23 mouse cellular contexts compared by ENCODE assay signal in genomic region chr14:108403466-108403865, GRCm38 (mm10).
A peak's percentile ranks its signal among the peaks of the same experiment; 100 is the strongest.
DNase-seq lines count a peak whose midpoint lies in the region; ATAC-seq and TF ChIP-seq lines count a peak whose summit lies in the region.
"Had no signal": no experiment of that assay in that cellular context is flagged by ENCODE, and none has a peak within 500 bp of the region (broad histone marks: within the 10 kb centered on the region; RNA-seq: fewer than 3 reads in every experiment).

No protein-coding gene starts in this region.

- H3K9ac ChIP-seq in forebrain, embryonic 13.5 days = no peak overlapping the region
- no peak overlapping the region for H3K9ac ChIP-seq in forebrain, embryonic 12.5 days
- H3K9ac ChIP-seq in forebrain, embryonic 15.5 days (replicated peaks) = no peak overlapping the region
- H3K9ac ChIP-seq in forebrain, embryonic 11.5 days (ENCODE audit: low read length) = no peak overlapping the region
- H3K9ac ChIP-seq in forebrain, postnatal 0 days = no peak overlapping the region
- H3K9ac ChIP-seq: embryonic facial prominence, embryonic 12.5 days had no signal

- H3K27ac ChIP-seq in forebrain, embryonic 13.5 days = no peak overlapping the region
- H3K27ac ChIP-seq in forebrain, embryonic 12.5 days = no peak overlapping the region
- H3K27ac ChIP-seq in forebrain, embryonic 15.5 days (replicated peaks) = no peak overlapping the region
- no peak overlapping the region for H3K27ac ChIP-seq in forebrain, embryonic 11.5 days (ENCODE audit: low read depth, low read length)
- no peak overlapping the region for H3K27ac ChIP-seq in forebrain, postnatal 0 days (ENCODE audit: low read depth, low read length)
- H3K27ac ChIP-seq: embryonic facial prominence, embryonic 10.5 days; embryonic facial prominence, embryonic 12.5 days had no signal

- H3K4me1 ChIP-seq in forebrain, embryonic 13.5 days = no peaks in the 10 kb centered on the region
- H3K4me1 ChIP-seq in forebrain, embryonic 12.5 days = no peaks in the 10 kb centered on the region
- 0 out of 2 replicates have a peak, but pooled peaks cover 5% of the 10 kb centered on the region for H3K4me1 ChIP-seq in forebrain, embryonic 15.5 days
- no peaks in the 10 kb centered on the region for H3K4me1 ChIP-seq in forebrain, embryonic 11.5 days (replicated peaks; ENCODE audit: control insufficient read depth, insufficient read depth, low read length)
- no peaks in the 10 kb centered on the region for H3K4me1 ChIP-seq in forebrain, postnatal 0 days (ENCODE audit: insufficient read depth)
- H3K4me1 ChIP-seq: embryonic facial prominence, embryonic 10.5 days; embryonic facial prominence, embryonic 12.5 days had no signal

- no peaks in the 10 kb centered on the region for H3K36me3 ChIP-seq in forebrain, embryonic 13.5 days (ENCODE audit: poor library complexity, severe bottlenecking)
- H3K36me3 ChIP-seq in forebrain, embryonic 12.5 days (replicated peaks) = no peaks in the 10 kb centered on the region
- H3K36me3 ChIP-seq in forebrain, embryonic 15.5 days = no peaks in the 10 kb centered on the region
- H3K36me3 ChIP-seq in forebrain, embryonic 11.5 days (ENCODE audit: control insufficient read depth, insufficient read depth, low read length) = no peaks in the 10 kb centered on the region
- no peaks in the 10 kb centered on the region for H3K36me3 ChIP-seq in forebrain, postnatal 0 days (ENCODE audit: insufficient read depth)
- H3K36me3 ChIP-seq: embryonic facial prominence, embryonic 10.5 days; embryonic facial prominence, embryonic 12.5 days; G1E had no signal

- 57% methylated on average over 2 of the region's 2 CpGs for WGBS in forebrain, embryonic 13.5 days
- WGBS in forebrain, embryonic 12.5 days = 62% methylated on average over 2 of the region's 2 CpGs
- WGBS in forebrain, embryonic 15.5 days = 31% methylated on average over 2 of the region's 2 CpGs
- 59% methylated on average over 2 of the region's 2 CpGs for WGBS in forebrain, embryonic 11.5 days
- 32% methylated on average over 2 of the region's 2 CpGs for WGBS in forebrain, postnatal 0 days

- ATAC-seq in forebrain, embryonic 13.5 days = peak; percentile 54
- no peak for ATAC-seq in forebrain, embryonic 12.5 days (ENCODE audit: low FRiP score)
- ATAC-seq in forebrain, embryonic 15.5 days (replicated peaks) = peak; percentile 69
- no peak for ATAC-seq in forebrain, embryonic 11.5 days (replicated peaks; ENCODE audit: low FRiP score)
- no peak for ATAC-seq in forebrain, postnatal 0 days
- ATAC-seq: activated CD4-positive, CD25-positive, alpha-beta regulatory T cell, adult 4 months; CD4-positive, CD25-positive, alpha-beta regulatory T cell, adult 4 months; Patski had no signal

- H3K4me3 ChIP-seq in forebrain, embryonic 13.5 days = no peak overlapping the region
- H3K4me3 ChIP-seq in forebrain, embryonic 12.5 days (replicated peaks) = no peak overlapping the region
- no peak overlapping the region for H3K4me3 ChIP-seq in forebrain, embryonic 15.5 days
- no peak overlapping the region for H3K4me3 ChIP-seq in forebrain, embryonic 11.5 days (ENCODE audit: low read depth, low read length)
- H3K4me3 ChIP-seq in forebrain, postnatal 0 days (ENCODE audit: low read depth, low read length) = no peak overlapping the region
- H3K4me3 ChIP-seq: embryonic facial prominence, embryonic 10.5 days; embryonic facial prominence, embryonic 12.5 days had no signal

- H3K4me2 ChIP-seq in forebrain, embryonic 13.5 days = no peak overlapping the region
- H3K4me2 ChIP-seq in forebrain, embryonic 12.5 days = no peak overlapping the region
- H3K4me2 ChIP-seq in forebrain, embryonic 15.5 days (replicated peaks) = no peak overlapping the region
- H3K4me2 ChIP-seq in forebrain, embryonic 11.5 days (ENCODE audit: low read depth, low read length, severe bottlenecking) = no peak overlapping the region
- no peak overlapping the region for H3K4me2 ChIP-seq in forebrain, postnatal 0 days (ENCODE audit: low read depth)
- H3K4me2 ChIP-seq: embryonic facial prominence, embryonic 12.5 days had no signal

- no peaks in the 10 kb centered on the region for H3K9me3 ChIP-seq in forebrain, embryonic 13.5 days (replicated peaks)
- no peaks in the 10 kb centered on the region for H3K9me3 ChIP-seq in forebrain, embryonic 12.5 days
- no peaks in the 10 kb centered on the region for H3K9me3 ChIP-seq in forebrain, embryonic 15.5 days
- H3K9me3 ChIP-seq in forebrain, embryonic 11.5 days (ENCODE audit: control insufficient read depth, low read length) = no peaks in the 10 kb centered on the region
- H3K9me3 ChIP-seq in forebrain, postnatal 0 days (ENCODE audit: low read length) = no peaks in the 10 kb centered on the region
- H3K9me3 ChIP-seq: embryonic facial prominence, embryonic 10.5 days; embryonic facial prominence, embryonic 12.5 days had no signal

- H3K27me3 ChIP-seq in forebrain, embryonic 13.5 days = no peaks in the 10 kb centered on the region
- no peaks in the 10 kb centered on the region for H3K27me3 ChIP-seq in forebrain, embryonic 12.5 days
- H3K27me3 ChIP-seq in forebrain, embryonic 15.5 days = no peaks in the 10 kb centered on the region
- H3K27me3 ChIP-seq in forebrain, embryonic 11.5 days (ENCODE audit: control insufficient read depth, insufficient read depth, low read length) = no peaks in the 10 kb centered on the region
- no peaks in the 10 kb centered on the region for H3K27me3 ChIP-seq in forebrain, postnatal 0 days (ENCODE audit: insufficient read depth, low read length)
- H3K27me3 ChIP-seq: CH12.LX; embryonic facial prominence, embryonic 12.5 days; Patski had no signal

- TF ChIP-seq CTCF in forebrain, postnatal 0 days (IDR thresholded peaks at IDR 0.05; ENCODE audit: low read depth) = no peak

- DNase-seq in forebrain, embryonic 11.5 days (ENCODE audit: low spot score) = no peak
- peak; percentile 2 for DNase-seq in forebrain, postnatal 0 days
- no peak for DNase-seq in embryo, embryonic 10 days (ENCODE audit: low spot score)
- DNase-seq: adrenal gland, adult 8-10 months; adrenal gland, postnatal 14 days; adrenal gland, postnatal 36 days; B cell, adult 2 months; cerebellum, adult 11 months; cerebellum, adult 18-20 months; cerebellum, adult 8-10 months; cerebellum, adult 9-11 months; cerebellum, postnatal 14 days; cerebellum, postnatal 36 days had no signal

Comparison
In these comparisons a context has a peak if more than half of its experiments do, and no peak if none do; other contexts are left out.
1. ATAC-seq: peak in forebrain, embryonic 13.5 days (single experiment) and forebrain, embryonic 15.5 days (single experiment); none in forebrain, embryonic 12.5 days (single experiment), forebrain, embryonic 11.5 days (single experiment) and forebrain, postnatal 0 days (single experiment).